Mouse (Mus musculus) midbrain, embryonic 13.5 days (tissue): ENCODE data around the gene Pde4d. TPM values are rescaled to one million over a fixed set of nuclear protein-coding genes. Genes with fewer than 3 reads are reported as not detected.
A peak's percentile ranks its signal among the peaks of the same experiment; 100 is the strongest.
"Not testable (repeated sequence)": the region's sequence is repeated elsewhere in the genome, so short reads cannot be mapped to it uniquely, and the experiment has no call there.

ENCODE experiments used
- ATAC-seq: fragments of 200-750 bp; cut with Nextera tagmentation; 2 replicates; pipeline ENCODE4 v1.8.0; 2017; ENCODE audit warnings: mild to moderate bottlenecking, moderate TSS enrichment, moderate library complexity
- H3K27ac ChIP-seq: fragments of 300-500 bp; sonication (generic); 2 replicates; pipeline ENCODE4 v1.5.1; 2015; ENCODE audit warnings: inconsistent platforms, mild to moderate bottlenecking, moderate library complexity
- H3K27me3 ChIP-seq: fragments of 300-500 bp; sonication (generic); 2 replicates; pipeline ENCODE4 v1.6.1; 2015; ENCODE audit warnings: mild to moderate bottlenecking, inconsistent platforms
- H3K36me3 ChIP-seq: fragments of 300-500 bp; sonication (generic); 2 replicates; pipeline ENCODE4 v1.6.1; 2015; ENCODE audit warnings: mild to moderate bottlenecking, inconsistent platforms
- H3K4me1 ChIP-seq: fragments of 300-500 bp; sonication (generic); replicated peaks from 2 replicates; pipeline ENCODE4 v1.6.1; 2015; ENCODE audit warnings: inconsistent platforms
- H3K4me2 ChIP-seq: fragments of 300-500 bp; sonication (generic); replicated peaks from 2 replicates; pipeline ENCODE4 v1.6.1; 2015; ENCODE audit warnings: moderate library complexity, mild to moderate bottlenecking, inconsistent platforms
- H3K4me3 ChIP-seq: fragments of 300-500 bp; sonication (generic); replicated peaks from 2 replicates; pipeline ENCODE4 v1.5.1; 2015; ENCODE audit warnings: mild to moderate bottlenecking, inconsistent platforms
- H3K9ac ChIP-seq: fragments of 300-500 bp; sonication (generic); replicated peaks from 2 replicates; pipeline ENCODE4 v1.6.1; 2015; ENCODE audit warnings: mild to moderate bottlenecking, inconsistent platforms
- H3K9me3 ChIP-seq: fragments of 300-500 bp; sonication (generic); 2 replicates; pipeline ENCODE4 v1.6.1; 2016; ENCODE audit warnings: mild to moderate bottlenecking, inconsistent platforms
- WGBS: fragments of 180-500 bp; shearing (Covaris S2); methylation state at CpG from one replicate; pipeline ENCODE4 v1.1.7; 2015; 5-methylcytosine and 5-hydroxymethylcytosine counted together
- polyA plus RNA-seq: library from polyadenylated mRNA; unstranded; fragments of >200 nt; fragmentation: Nextera tagmentation; extraction: Ambion mirVana; gene quantifications from 2 replicates; pipeline ENCODE4 v1.2.1, GENCODE M21; 2015

Pde4d gene
- polyA plus RNA-seq, 1 experiment from 2014 or later, result 19.7 TPM

- 82% methylated on average over 3 of the region's 3 CpGs for WGBS
- Histone ChIP-seq H3K4me1 (no peaks in the 10 kb centered on the region), H3K4me2 (no peak overlapping the region), H3K27ac (no peak overlapping the region), H3K9ac (no peak overlapping the region), H3K9me3 (no peaks in the 10 kb centered on the region), H3K27me3 (no peaks in the 10 kb centered on the region), H3K4me3 (no peak overlapping the region), H3K36me3 (no peaks in the 10 kb centered on the region)
- ATAC-seq, result no peak
These were observed 301.6 kb downstream of the Pde4d start for GRCm38 (mm10) chr13:108751155-108751840.

GRCm38 (mm10) chr13:108757477-108757876 lies 307.7 kb downstream of the Pde4d start:
- H3K27ac ChIP-seq, result no peak overlapping the region
- ATAC-seq, result no peak
- WGBS, result 75% methylated on average over 7 of the region's 7 CpGs

GRCm38 (mm10) chr13:108758331-108758730 lies 308.6 kb downstream of the Pde4d start:
- H3K27me3 ChIP-seq, result no peaks in the 10 kb centered on the region
- no peak overlapping the region for H3K27ac ChIP-seq
- no peaks in the 10 kb centered on the region for H3K36me3 ChIP-seq
- H3K4me1 ChIP-seq, result no peaks in the 10 kb centered on the region
- H3K4me2 ChIP-seq, result no peak overlapping the region
- no peak overlapping the region for H3K9ac ChIP-seq
- ATAC-seq, result no peak
- no peak overlapping the region for H3K4me3 ChIP-seq
- no peaks in the 10 kb centered on the region for H3K9me3 ChIP-seq
- 78% methylated on average over 4 of the region's 4 CpGs for WGBS

More at GRCm38 (mm10) chr13:108757477-108757876, 307.7 kb downstream of the Pde4d start:
- Histone ChIP-seq H3K9me3 (no peaks in the 10 kb centered on the region), H3K4me2 (no peak overlapping the region), H3K36me3 (no peaks in the 10 kb centered on the region), H3K4me1 (no peaks in the 10 kb centered on the region), H3K4me3 (no peak overlapping the region), H3K27me3 (no peaks in the 10 kb centered on the region), H3K9ac (no peak overlapping the region)

DNA sequence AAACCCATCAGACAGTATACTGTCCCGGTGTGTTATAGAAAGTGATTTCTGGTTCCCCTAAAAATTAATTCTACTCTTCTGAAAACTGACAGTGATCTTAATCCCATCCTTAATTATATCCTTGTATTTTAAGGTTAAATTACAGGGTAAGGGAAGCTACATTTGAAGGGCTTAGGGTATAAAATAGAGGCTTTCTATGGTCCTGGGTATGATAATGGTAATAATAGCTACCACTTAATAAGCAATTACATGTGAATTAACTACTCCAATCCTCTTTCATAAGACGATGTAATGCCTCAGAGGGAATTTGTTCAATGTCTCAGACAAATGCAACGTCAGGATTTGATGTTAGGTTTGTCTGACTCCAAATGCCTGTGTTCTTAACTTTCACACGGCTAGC lies 309.4 kb downstream of the Pde4d start:
- no peak for ATAC-seq
- no peak overlapping the region for H3K9ac ChIP-seq
- H3K27ac ChIP-seq, result no peak overlapping the region
- H3K9me3 ChIP-seq, result no peaks in the 10 kb centered on the region
- H3K27me3 ChIP-seq, result no peaks in the 10 kb centered on the region
- H3K4me1 ChIP-seq, result no peaks in the 10 kb centered on the region
- no peaks in the 10 kb centered on the region for H3K36me3 ChIP-seq
- 63% methylated on average over 4 of the region's 4 CpGs for WGBS
- no peak overlapping the region for H3K4me2 ChIP-seq
- no peak overlapping the region for H3K4me3 ChIP-seq

- Histone ChIP-seq H3K4me2 (no peak overlapping the region), H3K4me3 (no peak overlapping the region), H3K27me3 (no peaks in the 10 kb centered on the region), H3K36me3 (no peaks in the 10 kb centered on the region), H3K9me3 (no peaks in the 10 kb centered on the region), H3K4me1 (no peaks in the 10 kb centered on the region), H3K9ac (no peak overlapping the region), H3K27ac (no peak overlapping the region)
- WGBS, result 88% methylated on average over 3 of the region's 3 CpGs
- no peak for ATAC-seq
These were observed 313.5 kb downstream of the Pde4d start for GRCm38 (mm10) chr13:108763295-108763694.

DNA sequence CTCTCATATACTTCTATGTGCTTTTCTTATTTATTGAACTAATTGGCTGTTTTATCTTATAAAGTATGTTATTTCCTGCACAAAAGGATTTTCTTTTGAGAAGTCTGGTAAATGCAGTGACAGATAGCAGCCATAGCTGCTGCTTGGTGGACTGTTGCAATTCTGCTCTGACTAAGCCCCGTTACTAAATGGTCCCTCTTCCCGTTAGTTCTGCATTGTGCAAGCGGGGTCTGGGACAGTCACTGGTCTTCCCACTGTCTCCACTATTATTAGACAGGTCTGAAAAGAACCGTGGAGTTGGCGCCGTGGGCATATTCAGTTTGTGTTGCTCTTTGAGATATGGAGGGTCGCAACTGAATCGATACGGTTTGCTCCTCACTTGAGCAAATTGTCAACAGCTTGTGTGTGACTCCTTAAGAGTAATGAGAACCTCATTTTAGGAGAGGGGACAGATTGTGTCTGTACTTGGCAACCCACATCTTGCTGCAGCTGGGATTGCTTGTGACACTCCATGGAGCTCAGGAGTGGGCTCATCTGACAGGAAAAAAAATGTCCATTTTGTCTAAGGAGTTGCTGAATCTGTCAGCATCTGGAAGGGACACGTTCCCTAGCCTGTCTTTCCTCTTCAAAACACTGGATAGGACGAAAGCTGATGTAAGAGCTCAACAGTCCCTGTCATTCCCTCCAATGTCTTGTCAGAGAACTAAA lies 316.4 kb downstream of the Pde4d start:
- no peaks in the 10 kb centered on the region for H3K27me3 ChIP-seq
- H3K9me3 ChIP-seq, result no peaks in the 10 kb centered on the region
- no peak overlapping the region for H3K4me3 ChIP-seq
- H3K36me3 ChIP-seq, result no peaks in the 10 kb centered on the region
- ATAC-seq, result 0 out of 2 replicates have a peak, but pooled peaks have one; percentile 40
- H3K27ac ChIP-seq, result no peak overlapping the region
- no peaks in the 10 kb centered on the region for H3K4me1 ChIP-seq
- no peak overlapping the region for H3K4me2 ChIP-seq
- no peak overlapping the region for H3K9ac ChIP-seq
- WGBS, result 58% methylated on average over 11 of the region's 11 CpGs

- ATAC-seq, result no peak
- no peaks in the 10 kb centered on the region for H3K4me1 ChIP-seq
- H3K4me3 ChIP-seq, result no peak overlapping the region
- WGBS, result 80% methylated on average over 3 of the region's 3 CpGs
- H3K9me3 ChIP-seq, result no peaks in the 10 kb centered on the region
- H3K9ac ChIP-seq, result no peak overlapping the region
- no peaks in the 10 kb centered on the region for H3K27me3 ChIP-seq
- no peak overlapping the region for H3K27ac ChIP-seq
- H3K4me2 ChIP-seq, result no peak overlapping the region
- no peaks in the 10 kb centered on the region for H3K36me3 ChIP-seq
These were observed 319.8 kb downstream of the Pde4d start for GRCm38 (mm10) chr13:108769465-108770056.

DNA sequence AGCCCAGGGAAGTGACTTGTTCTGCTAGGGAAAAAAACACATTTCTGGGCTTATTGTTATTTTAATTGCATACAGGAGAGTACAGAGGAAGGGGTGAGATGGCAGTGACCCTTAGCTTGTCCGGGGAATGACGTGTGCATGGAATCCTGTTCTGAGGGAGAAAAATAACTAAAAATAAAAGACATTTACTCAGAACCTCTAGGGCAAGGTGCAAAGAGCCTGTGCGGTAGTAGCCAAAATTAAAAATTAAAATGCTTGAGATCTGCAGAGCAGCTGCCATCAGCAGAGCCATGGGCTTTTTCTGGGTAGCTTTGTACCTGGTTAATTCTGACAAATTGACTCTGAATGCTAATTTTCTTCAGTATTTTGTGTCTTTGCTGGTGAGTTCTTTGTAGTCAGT lies 322.6 kb downstream of the Pde4d start:
- Histone ChIP-seq H3K9me3 (no peaks in the 10 kb centered on the region), H3K4me1 (no peaks in the 10 kb centered on the region), H3K27me3 (no peaks in the 10 kb centered on the region), H3K9ac (no peak overlapping the region), H3K4me3 (no peak overlapping the region), H3K36me3 (no peaks in the 10 kb centered on the region), H3K4me2 (no peak overlapping the region), H3K27ac (peak overlapping the region; percentile 22; the same call in 1 of the 2 replicates)
- peak; percentile 11; the same call in 1 of the 2 replicates for ATAC-seq
- WGBS, result 38% methylated on average over 3 of the region's 3 CpGs

DNA sequence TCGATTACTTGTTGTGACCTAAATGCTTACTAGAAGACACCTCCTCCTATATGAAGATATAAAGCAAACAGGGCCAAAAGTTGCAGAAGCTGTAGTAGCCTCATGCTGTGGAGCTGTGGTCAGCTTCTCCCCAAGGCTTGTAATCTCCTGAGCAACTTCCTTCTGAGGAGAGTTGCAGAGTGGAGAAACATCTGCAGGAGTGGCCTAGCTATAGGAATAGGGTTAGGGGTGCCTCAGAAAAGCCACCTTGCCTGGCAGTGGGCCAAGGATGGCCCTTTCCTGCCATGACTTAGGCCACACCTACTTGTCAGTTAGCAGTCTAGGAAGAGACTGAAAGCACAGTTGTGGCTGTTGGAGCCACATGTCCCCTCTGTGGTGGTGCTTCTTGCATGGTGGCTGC lies 325.2 kb downstream of the Pde4d start:
- Histone ChIP-seq H3K4me3 (no peak overlapping the region), H3K4me1 (no peaks in the 10 kb centered on the region), H3K27me3 (no peaks in the 10 kb centered on the region), H3K9ac (no peak overlapping the region), H3K36me3 (no peaks in the 10 kb centered on the region), H3K9me3 (no peaks in the 10 kb centered on the region), H3K4me2 (no peak overlapping the region), H3K27ac (no peak overlapping the region)
- 83% methylated on average over 1 of the region's 1 CpGs for WGBS
- ATAC-seq, result no peak

- H3K27ac ChIP-seq, result no peak overlapping the region
- no peak overlapping the region for H3K4me2 ChIP-seq
- 85% methylated on average over 7 of the region's 7 CpGs for WGBS
- no peak overlapping the region for H3K9ac ChIP-seq
- H3K4me1 ChIP-seq, result no peaks in the 10 kb centered on the region
- no peak for ATAC-seq
- H3K27me3 ChIP-seq, result no peaks in the 10 kb centered on the region
- H3K36me3 ChIP-seq, result no peaks in the 10 kb centered on the region
- no peak overlapping the region for H3K4me3 ChIP-seq
- H3K9me3 ChIP-seq, result no peaks in the 10 kb centered on the region
These were observed 326.1 kb downstream of the Pde4d start for GRCm38 (mm10) chr13:108775882-108776281.

DNA sequence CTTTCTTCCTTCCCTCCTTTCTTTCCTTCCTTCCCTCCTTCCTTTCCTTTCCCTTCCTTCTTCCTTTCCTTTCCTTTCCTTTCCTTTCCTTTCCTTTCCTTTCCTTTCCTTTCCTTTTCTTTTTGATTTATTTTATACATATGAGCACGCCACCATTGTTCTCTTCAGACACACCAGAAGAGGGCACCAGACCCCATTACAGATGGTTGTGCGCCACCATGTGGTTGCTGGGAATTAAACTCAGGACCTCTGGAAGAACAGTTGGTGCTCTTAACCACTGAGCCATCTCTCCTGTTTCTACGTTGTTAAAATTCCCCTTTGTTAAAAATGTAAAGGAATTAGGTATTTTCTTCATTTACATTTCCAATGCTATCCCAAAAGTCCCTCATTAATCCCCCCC lies 347.9 kb downstream of the Pde4d start:
- WGBS, result 82% methylated on average over 3 of the region's 3 CpGs
- H3K4me3 ChIP-seq, H3K4me2 ChIP-seq, H3K27me3 ChIP-seq, ATAC-seq, H3K36me3 ChIP-seq, H3K27ac ChIP-seq, H3K4me1 ChIP-seq, H3K9me3 ChIP-seq, H3K9ac ChIP-seq: not testable (repeated sequence)

DNA sequence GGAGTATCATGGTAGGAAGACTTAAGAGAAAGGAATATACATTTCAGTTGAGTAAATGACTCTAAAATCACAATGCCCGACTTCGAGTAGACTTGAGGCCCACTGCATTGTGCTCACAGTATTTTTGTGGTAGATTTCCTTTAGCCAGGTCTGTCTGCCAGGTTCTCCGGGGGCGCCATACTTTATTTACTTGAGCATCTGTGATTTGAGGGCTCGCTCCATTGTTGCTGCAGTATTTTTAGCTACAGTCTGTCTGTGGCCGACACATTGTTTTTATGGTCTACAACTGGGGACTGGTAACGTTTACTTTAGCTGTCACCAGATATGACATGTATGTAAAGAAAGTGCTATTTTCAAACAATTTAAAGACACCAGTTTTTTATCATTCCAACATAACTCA lies 359.4 kb downstream of the Pde4d start:
- Histone ChIP-seq H3K4me1 (no peaks in the 10 kb centered on the region), H3K27ac (no peak overlapping the region), H3K4me3 (no peak overlapping the region), H3K9ac (no peak overlapping the region), H3K9me3 (no peaks in the 10 kb centered on the region), H3K27me3 (no peaks in the 10 kb centered on the region), H3K36me3 (no peaks in the 10 kb centered on the region), H3K4me2 (no peak overlapping the region)
- ATAC-seq, result no peak
- WGBS, result 96% methylated on average over 7 of the region's 7 CpGs
